8 mouse cellular contexts compared by ENCODE assay signal in genomic region chr4:140723801-140724200, GRCm38 (mm10). TPM values are rescaled to one million over a fixed set of nuclear protein-coding genes. Genes with fewer than 3 reads are reported as not detected.
DNase-seq lines count a peak whose midpoint lies in the region; ATAC-seq and TF ChIP-seq lines count a peak whose summit lies in the region.

No protein-coding gene starts in this region.

- H3K9me3 ChIP-seq in intestine, embryonic 15.5 days: no peaks in the 10 kb centered on the region

- peaks cover 39% of the 10 kb centered on the region for H3K36me3 ChIP-seq in intestine, embryonic 15.5 days

- 33% methylated on average over 5 of the region's 5 CpGs for WGBS in cerebellum, adult 2 months
- WGBS in intestine, embryonic 15.5 days: 52% methylated on average over 5 of the region's 5 CpGs

- 0 out of 2 replicates have a peak, but pooled peaks cover 4% of the 10 kb centered on the region for H3K4me1 ChIP-seq in cerebellum, adult 2 months (ENCODE audit: control insufficient read depth, insufficient read depth, low read length)
- H3K4me1 ChIP-seq in intestine, embryonic 15.5 days (replicated peaks): no peaks in the 10 kb centered on the region

- no peak overlapping the region for H3K4me3 ChIP-seq in cerebellum, adult 2 months (replicated peaks; ENCODE audit: insufficient read depth, low read depth, low read length)
- no peak overlapping the region for H3K4me3 ChIP-seq in intestine, embryonic 15.5 days (replicated peaks)

- no peak for TF ChIP-seq POLR2A in cerebellum, adult 2 months (IDR thresholded peaks at IDR 0.05; ENCODE audit: borderline replicate concordance, insufficient read depth, low read length)

- no peak overlapping the region for H3K27ac ChIP-seq in cerebellum, adult 2 months (ENCODE audit: insufficient read depth, low read length)
- H3K27ac ChIP-seq in intestine, embryonic 15.5 days: no peak overlapping the region

- H3K4me2 ChIP-seq in intestine, embryonic 15.5 days (replicated peaks): no peak overlapping the region

- no peak overlapping the region for H3K9ac ChIP-seq in intestine, embryonic 15.5 days

- no peak for DNase-seq in cerebellum, adult 2 months
- DNase-seq in cerebellum, adult 9-11 months: no peak
- DNase-seq in CD4-positive, CD25-positive, alpha-beta regulatory T cell, adult 2 months (ENCODE audit: low read depth, low spot score): peak; percentile 70
- DNase-seq in embryo, embryonic 9.5 days (ENCODE audit: extremely low spot score): peak; percentile 59
- DNase-seq in lung, postnatal 36 days: peak; percentile 27
- DNase-seq in thymus, postnatal 0 days (ENCODE audit: low spot score): peak; percentile 67
- no peak for DNase-seq in layer of hippocampus, adult 9-10 months (ENCODE audit: low spot score)

- no peaks in the 10 kb centered on the region for H3K27me3 ChIP-seq in cerebellum, adult 2 months (ENCODE audit: control insufficient read depth, insufficient read depth, low read length)
- no peaks in the 10 kb centered on the region for H3K27me3 ChIP-seq in intestine, embryonic 15.5 days (replicated peaks)

- TF ChIP-seq CTCF in cerebellum, adult 2 months (IDR thresholded peaks at IDR 0.05; ENCODE audit: borderline replicate concordance, insufficient read depth, low read depth, low read length): peak; percentile 53; the same call in 1 of the 2 replicates

- 0 out of 2 replicates have a peak, but pooled peaks have one; percentile 50 for ATAC-seq in intestine, embryonic 15.5 days

RNA-seq across cellular contexts. Expression of gene Padi6, which starts 18.6 kb away (rescaled TPM):
- not detected in 2 replicates for polyA plus RNA-seq in cerebellum, adult 2 months (2012; rRNA removed)
- 0.11 and 0.15 TPM in 2 replicates for polyA plus RNA-seq in intestine, embryonic 15.5 days (2015; fragmentation: Nextera tagmentation; extraction: Ambion mirVana)
- 0.46 and 0.77 TPM in 2 replicates for polyA plus RNA-seq in thymus, postnatal 0 days (2015; fragmentation: Nextera tagmentation; extraction: Ambion mirVana)

RNA-seq across cellular contexts. Expression of gene Rcc2, which starts 23.5 kb away (rescaled TPM):
- 40.0 and 40.6 TPM in 2 replicates for polyA plus RNA-seq in cerebellum, adult 2 months (2012; rRNA removed)
- 37.8 and 43.8 TPM in 2 replicates for polyA plus RNA-seq in intestine, embryonic 15.5 days (2015; fragmentation: Nextera tagmentation; extraction: Ambion mirVana)
- polyA plus RNA-seq in thymus, postnatal 0 days (2015; fragmentation: Nextera tagmentation; extraction: Ambion mirVana): 68.4 and 77.4 TPM in 2 replicates

RNA-seq across cellular contexts. Expression of gene Padi4, which starts 50.2 kb away (rescaled TPM):
- 0.11 and 0.14 TPM in 2 replicates for polyA plus RNA-seq in cerebellum, adult 2 months (2012; rRNA removed)
- polyA plus RNA-seq in intestine, embryonic 15.5 days (2015; fragmentation: Nextera tagmentation; extraction: Ambion mirVana): 2.3 and 2.7 TPM in 2 replicates
- polyA plus RNA-seq in thymus, postnatal 0 days (2015; fragmentation: Nextera tagmentation; extraction: Ambion mirVana): 12.4 and 13.0 TPM in 2 replicates

RNA-seq across cellular contexts. Expression of gene Arhgef10l, which starts 58.0 kb away (rescaled TPM):
- polyA plus RNA-seq in cerebellum, adult 2 months (2012; rRNA removed): 52.7 and 55.5 TPM in 2 replicates
- polyA plus RNA-seq in intestine, embryonic 15.5 days (2015; fragmentation: Nextera tagmentation; extraction: Ambion mirVana): 15.3 and 16.2 TPM in 2 replicates
- polyA plus RNA-seq in thymus, postnatal 0 days (2015; fragmentation: Nextera tagmentation; extraction: Ambion mirVana): 12.5 and 16.3 TPM in 2 replicates

Comparison
In these comparisons a context has a peak if more than half of its experiments do, and no peak if none do; other contexts are left out.
1. DNase-seq: peak in CD4-positive, CD25-positive, alpha-beta regulatory T cell, adult 2 months (single experiment), embryo, embryonic 9.5 days (single experiment), lung, postnatal 36 days (single experiment) and thymus, postnatal 0 days (single experiment); none in cerebellum, adult 2 months (0 of 2), cerebellum, adult 9-11 months (single experiment) and layer of hippocampus, adult 9-10 months (single experiment).